Mouse (Mus musculus) lung, postnatal 10 days (tissue): ENCODE data around the gene Gm5862.
"Not testable (repeated sequence)": the region's sequence is repeated elsewhere in the genome, so short reads cannot be mapped to it uniquely, and the experiment has no call there.

Experiments used
- DNase-seq: peaks from one replicate; pipeline ENCODE4 v3.0.0; 2021

Gene Gm5862

DNA sequence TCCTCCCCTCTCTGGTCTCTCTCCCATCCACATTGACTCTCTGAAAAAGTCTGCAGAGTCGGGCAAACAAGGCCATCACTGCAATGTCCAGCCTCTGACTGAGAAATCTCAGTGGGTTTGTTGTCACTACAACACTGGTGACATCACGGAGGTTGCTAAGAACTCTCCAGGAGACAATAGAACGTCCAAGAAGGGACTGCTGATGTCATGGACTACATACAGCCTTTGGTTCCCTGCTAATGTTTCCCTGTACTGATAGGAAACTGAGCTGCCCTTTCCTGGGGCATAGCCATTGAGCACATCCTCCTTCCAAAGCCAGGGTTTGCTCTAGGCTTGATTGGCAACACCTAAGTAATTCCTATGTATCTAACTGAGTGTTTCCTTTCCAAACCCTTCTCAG is at the start of gene Gm5862:
Gene Gm5862 (minus strand): TSS at position 101 of the 400 bp plus-strand sequence.
- DNase-seq: not testable (repeated sequence)

DNA sequence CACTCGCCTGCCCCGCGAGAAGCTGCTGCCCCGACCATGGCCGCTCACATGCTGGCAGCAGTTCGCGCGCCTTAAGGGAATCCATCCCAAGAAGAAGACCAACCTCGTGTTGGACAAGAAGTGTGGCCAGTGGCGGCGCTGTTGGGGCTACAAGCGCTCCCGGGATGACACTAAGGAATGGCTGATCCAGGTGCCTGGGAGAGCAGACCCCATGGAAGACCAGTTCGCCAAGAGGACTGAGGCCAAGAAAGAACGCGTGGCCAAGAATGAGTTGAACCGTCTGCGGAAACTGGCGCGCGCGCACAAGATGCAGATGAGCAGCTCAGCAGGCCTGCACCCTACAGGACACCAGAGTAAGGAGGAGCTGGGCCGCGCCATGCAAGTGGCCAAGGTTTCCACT is 48.0 kb upstream of the Gm5862 start:
- no peak for DNase-seq

DNA sequence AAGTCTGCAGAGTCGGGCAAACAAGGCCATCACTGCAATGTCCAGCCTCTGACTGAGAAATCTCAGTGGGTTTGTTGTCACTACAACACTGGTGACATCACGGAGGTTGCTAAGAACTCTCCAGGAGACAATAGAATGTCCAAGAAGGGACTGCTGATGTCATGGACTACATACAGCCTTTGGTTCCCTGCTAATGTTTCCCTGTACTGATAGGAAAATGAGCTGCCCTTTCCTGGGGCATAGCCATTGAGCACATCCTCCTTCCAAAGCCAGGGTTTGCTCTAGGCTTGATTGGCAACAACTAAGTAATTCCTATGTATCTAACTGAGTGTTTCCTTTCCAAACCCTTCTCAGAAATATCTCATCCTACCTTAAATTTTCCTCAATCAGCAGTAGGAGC is 35.8 kb upstream of the Gm5862 start, which contains the start of gene Gm7347:
Gene Gm7347 (minus strand): TSS at position 101 of the 400 bp plus-strand sequence.
- not testable (repeated sequence) for DNase-seq

DNA sequence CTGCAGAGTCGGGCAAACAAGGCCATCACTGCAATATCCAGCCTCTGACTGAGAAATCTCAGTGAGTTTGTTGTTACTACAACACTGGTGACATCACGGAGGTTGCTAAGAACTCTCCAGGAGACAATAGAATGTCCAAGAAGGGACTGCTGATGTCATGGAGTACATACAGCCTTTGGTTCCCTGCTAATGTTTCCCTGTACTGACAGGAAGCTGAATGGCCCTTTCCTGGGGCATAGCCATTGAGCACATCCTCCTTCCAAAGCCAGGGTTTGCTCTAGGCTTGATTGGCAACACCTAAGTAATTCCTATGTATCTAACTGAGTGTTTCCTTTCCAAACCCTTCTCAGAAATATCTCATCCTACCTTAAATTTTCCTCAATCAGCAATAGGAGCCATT is 16.7 kb upstream of the Gm5862 start, which contains the start of gene Speer4a:
Gene Speer4a (minus strand): TSS at position 101 of the 400 bp plus-strand sequence.
- DNase-seq: not testable (repeated sequence)

DNA sequence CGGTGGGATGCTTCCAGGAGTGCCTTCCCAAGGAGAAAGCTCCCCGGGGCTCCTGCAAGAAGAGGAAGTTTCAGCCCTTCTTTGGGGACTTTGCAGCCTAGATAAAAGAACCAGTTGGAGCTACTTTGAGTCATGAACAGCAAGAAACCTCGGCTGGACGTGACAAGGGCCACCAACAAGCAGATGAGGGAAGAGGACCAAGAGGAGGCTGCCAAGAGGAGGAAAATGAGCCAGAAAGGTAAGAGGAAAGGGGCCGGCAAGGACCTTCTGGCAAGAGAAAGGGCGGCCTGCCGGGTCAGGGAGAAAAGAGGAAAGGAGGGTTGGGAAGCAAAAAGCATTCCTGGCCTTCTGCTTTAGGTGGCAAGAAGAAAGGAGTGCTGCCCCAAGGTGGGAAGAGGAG is 15.0 kb downstream of the Gm5862 start:
- not testable (repeated sequence) for DNase-seq

DNA sequence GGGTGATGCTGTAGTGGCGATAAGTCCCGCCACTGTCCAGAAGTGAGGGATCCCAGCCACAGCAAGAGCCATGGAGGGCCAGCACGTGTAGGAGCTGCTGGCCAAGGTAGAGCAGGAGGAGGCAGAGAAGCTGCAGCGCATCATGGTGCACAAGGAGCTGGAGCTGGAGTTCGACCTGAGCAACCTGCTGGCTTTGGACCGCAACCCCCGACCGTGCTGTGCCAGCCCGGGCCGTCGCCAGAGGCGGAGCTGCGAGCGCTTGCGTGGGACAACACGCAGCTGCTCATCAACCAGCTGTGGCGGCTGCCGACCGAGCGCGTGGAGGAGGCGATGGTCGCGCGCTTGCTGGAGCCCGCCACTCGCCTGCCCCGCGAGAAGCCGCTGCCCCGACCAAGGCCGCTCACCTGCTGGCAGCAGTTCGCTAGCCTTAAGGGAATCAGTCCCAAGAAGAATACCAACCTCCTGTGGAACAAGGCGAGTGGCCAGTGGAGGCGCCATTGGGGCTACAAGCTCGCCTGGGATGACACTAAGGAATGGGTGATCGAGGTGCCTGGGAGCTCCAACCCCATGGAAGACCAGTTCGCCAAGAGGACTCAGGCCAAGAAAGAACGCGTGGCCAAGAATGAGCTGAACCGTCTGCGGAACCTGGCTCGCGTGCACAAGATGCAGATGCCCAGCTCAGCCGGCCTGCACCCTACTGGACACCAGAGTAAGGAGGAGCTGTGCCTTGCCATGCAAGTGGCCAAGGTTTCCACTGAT is 15.6 kb downstream of the Gm5862 start:
- peak; percentile 1 for DNase-seq

DNA sequence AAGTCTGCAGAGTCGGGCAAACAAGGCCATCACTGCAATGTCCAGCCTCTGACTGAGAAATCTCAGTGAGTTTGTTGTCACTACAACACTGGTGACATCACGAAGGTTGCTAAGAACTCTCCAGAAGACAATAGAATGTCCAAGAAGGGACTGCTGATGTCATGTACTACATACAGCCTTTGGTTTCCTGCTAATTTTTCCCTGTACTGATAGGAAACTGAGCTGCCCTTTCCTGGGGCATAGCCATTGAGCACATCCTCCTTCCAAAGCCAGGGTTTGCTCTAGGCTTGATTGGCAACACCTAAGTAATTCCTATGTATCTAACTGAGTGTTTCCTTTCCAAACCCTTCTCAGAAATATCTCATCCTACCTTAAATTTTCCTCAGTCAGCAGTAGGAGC is 18.0 kb downstream of the Gm5862 start, which contains the start of gene Gm1979:
Gene Gm1979 (minus strand): TSS at position 101 of the 400 bp plus-strand sequence.
- DNase-seq: not testable (repeated sequence)

DNA sequence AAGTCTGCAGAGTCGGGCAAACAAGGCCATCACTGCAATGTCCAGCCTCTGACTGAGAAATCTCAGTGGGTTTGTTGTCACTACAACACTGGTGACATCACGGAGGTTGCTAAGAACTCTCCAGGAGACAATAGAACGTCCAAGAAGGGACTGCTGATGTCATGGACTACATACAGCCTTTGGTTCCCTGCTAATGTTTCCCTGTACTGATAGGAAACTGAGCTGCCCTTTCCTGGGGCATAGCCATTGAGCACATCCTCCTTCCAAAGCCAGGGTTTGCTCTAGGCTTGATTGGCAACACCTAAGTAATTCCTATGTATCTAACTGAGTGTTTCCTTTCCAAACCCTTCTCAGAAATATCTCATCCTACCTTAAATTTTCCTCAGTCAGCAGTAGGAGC is 34.2 kb downstream of the Gm5862 start, which contains the start of gene Gm21698:
Gene Gm21698 (minus strand): TSS at position 101 of the 400 bp plus-strand sequence.
- not testable (repeated sequence) for DNase-seq

DNA sequence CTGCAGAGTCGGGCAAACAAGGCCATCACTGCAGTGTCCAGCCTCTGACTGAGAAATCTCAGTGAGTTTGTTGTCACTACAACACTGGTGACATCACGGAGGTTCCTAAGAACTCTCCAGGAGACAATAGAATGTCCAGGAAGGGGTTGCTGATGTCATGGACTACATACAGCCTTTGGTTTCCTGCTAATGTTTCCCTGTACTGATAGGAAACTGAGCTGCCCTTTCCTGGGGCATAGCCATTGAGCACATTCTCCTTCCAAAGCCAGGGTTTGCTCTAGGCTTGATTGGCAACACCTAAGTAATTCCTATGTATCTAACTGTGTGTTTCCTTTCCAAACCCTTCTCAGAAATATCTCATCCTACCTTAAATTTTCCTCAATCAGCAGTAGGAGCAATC is 50.2 kb downstream of the Gm5862 start, which contains the start of gene Gm21680:
Gene Gm21680 (minus strand): TSS at position 101 of the 400 bp plus-strand sequence.
- not testable (repeated sequence) for DNase-seq
